Mouse (Mus musculus) neural tube, embryonic 13.5 days (tissue): ENCODE measurements at regions not wholly inside any gene's neighbourhood (a gene's known extent, or its start where the extent isn't known, plus 50 kb on each side); places are given as distances from the start of the nearest gene placed in this dataset.

Source experiments
- ATAC-seq: fragments of 200-750 bp; cut with Nextera tagmentation; 2 replicates; pipeline ENCODE4 v1.8.0; 2017; ENCODE audit warnings: low read depth, mild to moderate bottlenecking, moderate TSS enrichment, moderate library complexity
- H3K27ac ChIP-seq: fragments of 300-500 bp; sonication (generic); replicated peaks from 2 replicates; pipeline ENCODE4 v1.5.1; 2015; ENCODE audit warnings: moderate library complexity, mild to moderate bottlenecking, inconsistent platforms
- H3K27me3 ChIP-seq: fragments of 300-500 bp; sonication (generic); 2 replicates; pipeline ENCODE4 v1.6.1; 2015; ENCODE audit warnings: mild to moderate bottlenecking, inconsistent platforms
- H3K36me3 ChIP-seq: fragments of 300-500 bp; sonication (generic); 2 replicates; pipeline ENCODE4 v1.6.1; 2015; ENCODE audit warnings: mild to moderate bottlenecking, inconsistent platforms
- H3K4me1 ChIP-seq: fragments of 300-500 bp; sonication (generic); replicated peaks from 2 replicates; pipeline ENCODE4 v1.6.1; 2015; ENCODE audit warnings: inconsistent platforms
- H3K4me2 ChIP-seq: fragments of 300-500 bp; sonication (generic); 2 replicates; pipeline ENCODE4 v1.6.1; 2015; ENCODE audit warnings: inconsistent platforms, mild to moderate bottlenecking, moderate library complexity
- H3K4me3 ChIP-seq: fragments of 300-500 bp; sonication (generic); 2 replicates; pipeline ENCODE4 v1.5.1; 2015; ENCODE audit warnings: mild to moderate bottlenecking, inconsistent platforms
- H3K9ac ChIP-seq: fragments of 300-500 bp; sonication (generic); 2 replicates; pipeline ENCODE4 v1.6.1; 2015; ENCODE audit warnings: moderate library complexity, mild to moderate bottlenecking, inconsistent platforms
- H3K9me3 ChIP-seq: fragments of 300-500 bp; sonication (generic); 2 replicates; pipeline ENCODE4 v1.6.1; 2016; ENCODE audit warnings: inconsistent platforms
- WGBS: fragments of 180-500 bp; shearing (Covaris S2); methylation state at CpG from one replicate; pipeline ENCODE4 v1.1.7; 2015; 5-methylcytosine and 5-hydroxymethylcytosine counted together

- Histone ChIP-seq H3K4me2 (no peak overlapping the region), H3K27me3 (no peaks in the 10 kb centered on the region), H3K36me3 (no peaks in the 10 kb centered on the region), H3K9me3 (no peaks in the 10 kb centered on the region), H3K4me1 (no peaks in the 10 kb centered on the region), H3K4me3 (no peak overlapping the region), H3K9ac (no peak overlapping the region), H3K27ac (no peak overlapping the region)
- no peak for ATAC-seq
Measured at GRCm38 (mm10) chr2:117597573-117597972, 254.8 kb upstream of the Rasgrp1 start.

- Histone ChIP-seq H3K4me1 (peaks cover 11% of the 10 kb centered on the region), H3K4me2 (no peak overlapping the region), H3K27me3 (no peaks in the 10 kb centered on the region), H3K9me3 (no peaks in the 10 kb centered on the region), H3K4me3 (no peak overlapping the region), H3K36me3 (no peaks in the 10 kb centered on the region), H3K9ac (no peak overlapping the region), H3K27ac (no peak overlapping the region)
- ATAC-seq, result 0 out of 2 replicates have a peak, but pooled peaks have one; percentile 36
- 17% methylated on average over 1 of the region's 1 CpGs for WGBS
Measured at GRCm38 (mm10) chr2:117614772-117615171, 272.0 kb upstream of the Rasgrp1 start.

GRCm38 (mm10) chr2:117618063-117618462 is 275.3 kb upstream of the Rasgrp1 start:
- H3K9me3 ChIP-seq, result no peaks in the 10 kb centered on the region
- no peak overlapping the region for H3K27ac ChIP-seq
- no peak for ATAC-seq
- no peaks in the 10 kb centered on the region for H3K36me3 ChIP-seq
- H3K9ac ChIP-seq, result no peak overlapping the region
- H3K4me2 ChIP-seq, result no peak overlapping the region
- no peak overlapping the region for H3K4me3 ChIP-seq
- H3K27me3 ChIP-seq, result no peaks in the 10 kb centered on the region
- peaks cover 11% of the 10 kb centered on the region for H3K4me1 ChIP-seq
- 76% methylated on average over 3 of the region's 3 CpGs for WGBS

GRCm38 (mm10) chr2:117623955-117624354 is 281.2 kb upstream of the Rasgrp1 start:
- H3K9ac ChIP-seq, result no peak overlapping the region
- ATAC-seq, result no peak
- no peaks in the 10 kb centered on the region for H3K4me1 ChIP-seq
- no peaks in the 10 kb centered on the region for H3K27me3 ChIP-seq
- no peak overlapping the region for H3K4me3 ChIP-seq
- no peaks in the 10 kb centered on the region for H3K36me3 ChIP-seq
- no peak overlapping the region for H3K27ac ChIP-seq
- no peaks in the 10 kb centered on the region for H3K9me3 ChIP-seq
- 51% methylated on average over 3 of the region's 3 CpGs for WGBS
- no peak overlapping the region for H3K4me2 ChIP-seq

GRCm38 (mm10) chr2:117634906-117635305 is 292.1 kb upstream of the Rasgrp1 start:
- 82% methylated on average over 4 of the region's 4 CpGs for WGBS

GRCm38 (mm10) chr2:117637397-117637796 is 294.6 kb upstream of the Rasgrp1 start:
- no peaks in the 10 kb centered on the region for H3K36me3 ChIP-seq
- no peak overlapping the region for H3K9ac ChIP-seq
- H3K4me3 ChIP-seq, result no peak overlapping the region
- H3K27me3 ChIP-seq, result no peaks in the 10 kb centered on the region
- no peak overlapping the region for H3K27ac ChIP-seq
- H3K4me2 ChIP-seq, result no peak overlapping the region
- 68% methylated on average over 2 of the region's 2 CpGs for WGBS
- ATAC-seq, result no peak
- no peaks in the 10 kb centered on the region for H3K9me3 ChIP-seq
- H3K4me1 ChIP-seq, result no peaks in the 10 kb centered on the region

More at GRCm38 (mm10) chr2:117634906-117635305, 292.1 kb upstream of the Rasgrp1 start:
- no peak for ATAC-seq
- Histone ChIP-seq H3K36me3 (no peaks in the 10 kb centered on the region), H3K4me1 (no peaks in the 10 kb centered on the region), H3K27ac (no peak overlapping the region), H3K27me3 (no peaks in the 10 kb centered on the region), H3K9me3 (no peaks in the 10 kb centered on the region), H3K9ac (no peak overlapping the region), H3K4me2 (no peak overlapping the region), H3K4me3 (no peak overlapping the region)

- Histone ChIP-seq H3K4me2 (no peak overlapping the region), H3K9ac (no peak overlapping the region), H3K36me3 (no peaks in the 10 kb centered on the region), H3K9me3 (no peaks in the 10 kb centered on the region), H3K4me3 (no peak overlapping the region), H3K27ac (no peak overlapping the region), H3K4me1 (no peaks in the 10 kb centered on the region), H3K27me3 (no peaks in the 10 kb centered on the region)
- ATAC-seq, result no peak
Measured at GRCm38 (mm10) chr2:117652101-117652500, 309.3 kb upstream of the Rasgrp1 start.

- Histone ChIP-seq H3K27ac (no peak overlapping the region), H3K27me3 (no peaks in the 10 kb centered on the region), H3K9ac (no peak overlapping the region), H3K4me1 (no peaks in the 10 kb centered on the region), H3K36me3 (no peaks in the 10 kb centered on the region), H3K4me2 (no peak overlapping the region), H3K9me3 (no peaks in the 10 kb centered on the region), H3K4me3 (no peak overlapping the region)
- ATAC-seq, result no peak
- 87% methylated on average over 2 of the region's 2 CpGs for WGBS
Measured at GRCm38 (mm10) chr2:117652647-117653046, 309.8 kb upstream of the Rasgrp1 start.

GRCm38 (mm10) chr2:117656546-117657175 is 313.9 kb upstream of the Rasgrp1 start:
- no peaks in the 10 kb centered on the region for H3K9me3 ChIP-seq
- no peak overlapping the region for H3K27ac ChIP-seq
- H3K36me3 ChIP-seq, result no peaks in the 10 kb centered on the region
- WGBS, result 81% methylated on average over 2 of the region's 2 CpGs
- no peak for ATAC-seq
- no peak overlapping the region for H3K4me3 ChIP-seq
- H3K9ac ChIP-seq, result no peak overlapping the region
- no peak overlapping the region for H3K4me2 ChIP-seq
- no peaks in the 10 kb centered on the region for H3K27me3 ChIP-seq
- no peaks in the 10 kb centered on the region for H3K4me1 ChIP-seq

- Histone ChIP-seq H3K9me3 (no peaks in the 10 kb centered on the region), H3K9ac (no peak overlapping the region), H3K36me3 (no peaks in the 10 kb centered on the region), H3K27ac (no peak overlapping the region), H3K4me2 (no peak overlapping the region), H3K4me1 (no peaks in the 10 kb centered on the region), H3K27me3 (no peaks in the 10 kb centered on the region), H3K4me3 (no peak overlapping the region)
- ATAC-seq, result no peak
- 89% methylated on average over 3 of the region's 3 CpGs for WGBS
Measured at GRCm38 (mm10) chr2:117660217-117660924, 317.6 kb upstream of the Rasgrp1 start.

- no peaks in the 10 kb centered on the region for H3K27me3 ChIP-seq
- H3K4me1 ChIP-seq, result no peaks in the 10 kb centered on the region
- H3K4me2 ChIP-seq, result no peak overlapping the region
- no peak overlapping the region for H3K9ac ChIP-seq
- no peaks in the 10 kb centered on the region for H3K9me3 ChIP-seq
- no peak overlapping the region for H3K27ac ChIP-seq
- no peak overlapping the region for H3K4me3 ChIP-seq
- H3K36me3 ChIP-seq, result no peaks in the 10 kb centered on the region
- no peak for ATAC-seq
Measured at GRCm38 (mm10) chr2:117662653-117663052, 319.9 kb upstream of the Rasgrp1 start.

GRCm38 (mm10) chr2:117666528-117666927 is 323.7 kb upstream of the Rasgrp1 start:
- ATAC-seq, result no peak
- Histone ChIP-seq H3K9ac (no peak overlapping the region), H3K27ac (no peak overlapping the region), H3K4me3 (no peak overlapping the region), H3K4me1 (no peaks in the 10 kb centered on the region), H3K36me3 (no peaks in the 10 kb centered on the region), H3K4me2 (no peak overlapping the region), H3K27me3 (no peaks in the 10 kb centered on the region), H3K9me3 (no peaks in the 10 kb centered on the region)
- 78% methylated on average over 3 of the region's 3 CpGs for WGBS

- H3K9ac ChIP-seq, result no peak overlapping the region
- H3K27ac ChIP-seq, result no peak overlapping the region
- H3K9me3 ChIP-seq, result no peaks in the 10 kb centered on the region
Measured at GRCm38 (mm10) chr2:117668137-117668536, 325.3 kb upstream of the Rasgrp1 start.

More at GRCm38 (mm10) chr2:117668137-117668536, 325.3 kb upstream of the Rasgrp1 start:
- no peak overlapping the region for H3K4me2 ChIP-seq
- no peaks in the 10 kb centered on the region for H3K36me3 ChIP-seq
- H3K27me3 ChIP-seq, result no peaks in the 10 kb centered on the region
- no peak for ATAC-seq
- no peak overlapping the region for H3K4me3 ChIP-seq
- H3K4me1 ChIP-seq, result no peaks in the 10 kb centered on the region
